Mouse (Mus musculus): ENCODE measurements around the gene 4930402H24Rik. TPM values are rescaled to one million over a fixed set of nuclear protein-coding genes. Genes with fewer than 3 reads are reported as not detected.

Gene 4930402H24Rik
- polyA plus RNA-seq, 1 experiment from 2014 or later: 36.7 TPM

DNA sequence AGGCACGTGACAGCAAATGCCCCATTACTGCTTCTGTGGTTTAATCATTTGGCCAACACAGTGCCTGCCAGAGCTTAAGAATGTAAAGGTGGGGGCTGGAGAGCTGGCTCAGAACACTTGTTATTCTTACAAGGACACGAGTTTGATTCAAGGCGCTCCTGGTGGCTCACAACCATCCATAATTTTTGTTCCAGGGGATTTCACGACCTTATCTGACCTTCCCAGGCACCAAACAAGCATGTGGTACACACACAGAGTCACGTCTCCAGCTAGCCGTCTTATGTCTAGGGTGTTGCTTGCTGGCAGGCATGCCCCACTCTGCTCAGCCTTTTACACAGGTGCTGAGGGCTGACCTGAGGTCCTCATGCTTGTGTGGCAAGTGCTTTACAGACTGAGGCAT, 188.3 kb downstream of the 4930402H24Rik start:
- peaks cover 66% of the 10 kb centered on the region for H3K36me3 ChIP-seq
- H3K27me3 ChIP-seq: no peaks in the 10 kb centered on the region
- no peak overlapping the region for H3K4me2 ChIP-seq
- H3K9ac ChIP-seq: no peak overlapping the region
- no peak overlapping the region for H3K27ac ChIP-seq
- H3K4me3 ChIP-seq: no peak overlapping the region
- no peaks in the 10 kb centered on the region for H3K4me1 ChIP-seq
- 76% methylated on average over 6 of the region's 6 CpGs for WGBS
- H3K9me3 ChIP-seq: no peaks in the 10 kb centered on the region
- no peak for ATAC-seq (ENCODE audit: insufficient number of reproducible peaks, low FRiP score, low TSS enrichment, low read depth)

DNA sequence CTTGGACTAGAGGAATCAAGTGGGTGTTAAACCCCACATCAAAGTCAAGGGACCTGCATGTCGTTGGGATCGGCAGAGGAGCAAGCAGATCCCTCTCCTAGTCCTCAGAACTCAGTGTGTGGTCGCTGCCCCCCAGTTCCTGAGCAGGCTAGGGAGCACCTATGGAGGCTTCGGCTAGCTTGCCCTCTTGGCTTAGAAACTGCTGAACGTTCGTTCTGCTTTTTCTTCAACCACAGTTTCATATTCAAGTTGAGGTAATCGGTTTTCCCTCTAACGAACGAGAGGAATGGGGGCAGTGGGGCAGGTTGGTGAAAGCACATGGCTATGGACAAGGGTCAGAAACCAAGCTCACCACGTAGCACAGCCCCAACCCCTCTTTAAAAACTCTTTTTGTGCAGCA, 199.1 kb downstream of the 4930402H24Rik start:
- WGBS: 42% methylated on average over 10 of the region's 10 CpGs
- Histone ChIP-seq H3K27me3 (no peaks in the 10 kb centered on the region), H3K9me3 (no peaks in the 10 kb centered on the region), H3K4me1 (peaks cover 12% of the 10 kb centered on the region), H3K9ac (no peak overlapping the region), H3K27ac (0 out of 2 replicates have a peak overlapping the region, but pooled peaks have one; percentile 11), H3K4me3 (no peak overlapping the region), H3K36me3 (peaks cover 31% of the 10 kb centered on the region), H3K4me2 (no peak overlapping the region)
- no peak for ATAC-seq (ENCODE audit: insufficient number of reproducible peaks, low FRiP score, low TSS enrichment, low read depth)

DNA sequence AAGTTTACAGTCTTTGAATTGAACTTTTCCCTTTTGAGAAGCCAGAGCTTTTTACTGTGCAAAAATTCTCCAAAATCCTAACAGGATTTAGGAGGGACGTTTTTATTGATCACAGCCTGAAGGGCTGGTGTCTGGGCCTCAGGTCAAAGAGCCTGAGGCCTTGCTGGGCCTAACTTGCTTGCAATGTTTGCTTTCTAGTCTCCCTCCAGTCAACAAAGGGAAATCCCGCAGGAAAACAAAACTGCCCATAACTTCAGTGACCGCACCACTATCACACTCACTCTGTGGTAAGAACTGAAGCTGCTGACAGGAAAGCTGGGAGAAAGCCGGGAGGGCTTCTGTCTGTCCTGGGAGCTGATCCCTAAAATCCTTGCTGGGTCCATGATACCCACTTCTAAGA, 199.6 kb downstream of the 4930402H24Rik start:
- 64% methylated on average over 4 of the region's 4 CpGs for WGBS
- no peak overlapping the region for H3K4me3 ChIP-seq
- no peaks in the 10 kb centered on the region for H3K9me3 ChIP-seq
- 0 out of 2 replicates have a peak overlapping the region, but pooled peaks have one; percentile 33 for H3K27ac ChIP-seq
- peaks cover 12% of the 10 kb centered on the region for H3K4me1 ChIP-seq
- H3K27me3 ChIP-seq: no peaks in the 10 kb centered on the region
- H3K9ac ChIP-seq: no peak overlapping the region
- no peak overlapping the region for H3K4me2 ChIP-seq
- H3K36me3 ChIP-seq: peaks cover 27% of the 10 kb centered on the region
- no peak for ATAC-seq (ENCODE audit: insufficient number of reproducible peaks, low FRiP score, low TSS enrichment, low read depth)

DNA sequence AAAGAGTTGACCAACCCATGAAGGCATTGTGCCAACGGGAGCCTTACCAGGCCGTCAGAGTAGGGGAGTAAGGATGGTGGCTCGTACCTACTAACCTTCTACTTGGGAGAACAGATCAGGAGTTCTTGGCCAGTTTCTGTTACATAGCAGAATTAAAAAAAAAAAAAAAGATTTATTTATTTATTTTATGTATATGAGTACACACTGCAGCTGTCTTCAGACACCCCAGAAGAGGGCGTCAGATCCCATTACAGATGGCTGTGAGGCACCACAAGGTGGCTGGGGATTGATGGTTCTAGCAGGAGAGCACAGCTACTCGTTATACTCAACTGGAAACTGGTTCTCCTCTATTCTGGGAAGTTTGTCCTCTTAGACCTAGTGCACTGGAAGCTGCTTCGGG, 201.0 kb downstream of the 4930402H24Rik start:
- H3K4me3 ChIP-seq: no peak overlapping the region
- H3K9ac ChIP-seq: no peak overlapping the region
- no peak for ATAC-seq (ENCODE audit: insufficient number of reproducible peaks, low FRiP score, low TSS enrichment, low read depth)
- H3K27ac ChIP-seq: peak overlapping the region; percentile 69; the same call in 1 of the 2 replicates
- peaks cover 20% of the 10 kb centered on the region for H3K36me3 ChIP-seq
- no peaks in the 10 kb centered on the region for H3K9me3 ChIP-seq
- 0 out of 2 replicates have a peak, but pooled peaks cover under 1% of the 10 kb centered on the region for H3K27me3 ChIP-seq
- H3K4me1 ChIP-seq: peaks cover 12% of the 10 kb centered on the region
- H3K4me2 ChIP-seq: no peak overlapping the region
- WGBS: 63% methylated on average over 6 of the region's 6 CpGs

DNA sequence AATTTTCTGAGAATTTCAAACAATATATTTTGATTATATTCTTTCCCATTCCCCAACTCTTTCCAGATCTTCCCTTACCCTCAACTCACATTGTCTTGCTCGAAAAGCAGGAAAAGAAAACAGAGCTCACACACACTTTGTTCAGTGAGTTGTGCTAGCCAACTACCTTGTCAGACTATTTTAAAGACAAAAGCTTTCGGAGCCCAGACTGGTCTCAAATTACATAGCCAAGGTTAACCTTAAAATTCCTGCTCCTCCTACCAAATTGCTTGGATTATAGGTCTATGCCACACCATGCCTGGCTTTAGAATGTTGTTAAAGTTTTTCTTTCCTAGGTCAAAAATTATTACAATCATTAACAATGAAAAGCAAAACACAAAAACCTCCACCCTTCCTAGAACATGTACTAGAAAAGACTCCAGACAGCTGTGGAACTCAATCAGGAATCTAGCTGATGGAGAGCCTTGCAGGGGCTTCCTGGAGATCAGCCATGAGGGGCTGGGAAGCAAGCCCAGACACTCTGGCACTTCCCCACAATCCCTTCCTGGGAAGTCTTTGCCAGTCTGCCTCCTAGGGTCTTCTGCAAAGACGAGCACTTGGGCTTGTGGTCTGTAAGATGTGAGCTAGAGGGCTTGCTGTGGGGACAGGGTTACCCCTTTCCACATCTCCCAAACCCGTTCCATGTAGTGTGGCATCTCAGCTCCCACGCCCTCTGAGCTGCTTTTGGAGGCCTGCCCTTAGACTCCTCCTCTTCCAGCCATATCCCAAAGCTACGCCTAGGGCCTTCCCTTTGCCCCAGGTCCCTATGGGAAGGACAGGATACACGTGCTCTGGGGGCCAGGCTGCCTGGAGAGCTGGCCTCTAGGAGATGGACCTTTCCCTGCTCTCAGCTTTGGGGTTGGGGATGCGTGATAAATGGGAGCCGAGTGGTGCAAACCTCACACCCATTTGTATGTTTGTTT, 201.9 kb downstream of the 4930402H24Rik start:
- peak; percentile 49; the same call in 1 of the 2 replicates for ATAC-seq (ENCODE audit: insufficient number of reproducible peaks, low FRiP score, low TSS enrichment, low read depth)
- Histone ChIP-seq H3K4me3 (no peak overlapping the region), H3K27ac (peak overlapping the region; percentile 69), H3K9me3 (no peaks in the 10 kb centered on the region), H3K9ac (no peak overlapping the region), H3K27me3 (0 out of 2 replicates have a peak, but pooled peaks cover 5% of the 10 kb centered on the region), H3K4me2 (no peak overlapping the region), H3K36me3 (peaks cover 12% of the 10 kb centered on the region), H3K4me1 (peaks cover 12% of the 10 kb centered on the region)
- WGBS: 42% methylated on average over 9 of the region's 9 CpGs

DNA sequence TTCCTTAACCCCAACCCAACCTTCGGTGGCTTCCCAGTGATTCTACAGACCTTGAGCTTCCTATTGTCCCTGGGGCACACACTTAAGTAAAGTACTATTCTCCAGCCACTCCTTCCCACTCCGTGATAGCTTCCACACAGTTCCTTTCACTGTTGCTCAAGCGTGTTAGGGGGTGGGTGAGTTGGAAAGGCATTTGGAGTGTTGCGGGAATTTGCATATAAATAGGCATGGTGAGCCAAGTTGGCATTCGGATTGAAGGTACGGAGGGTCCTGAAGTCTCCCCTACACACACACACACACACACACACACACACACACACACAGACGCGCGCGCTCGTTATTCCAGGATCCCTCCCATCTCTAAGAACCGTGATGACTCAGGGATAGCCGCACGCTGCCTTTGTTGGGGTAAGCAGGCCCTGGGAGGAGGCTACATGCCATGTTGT, 208.4 kb downstream of the 4930402H24Rik start:
- ATAC-seq (ENCODE audit: insufficient number of reproducible peaks, low FRiP score, low TSS enrichment, low read depth): no peak
- H3K9ac ChIP-seq: peak overlapping the region; percentile 42; the same call in 1 of the 2 replicates
- H3K27me3 ChIP-seq: peaks cover 33% of the 10 kb centered on the region
- peaks cover 16% of the 10 kb centered on the region for H3K4me1 ChIP-seq
- no peaks in the 10 kb centered on the region for H3K9me3 ChIP-seq
- 2% methylated on average over 14 of the region's 14 CpGs for WGBS
- H3K36me3 ChIP-seq: no peaks in the 10 kb centered on the region
- H3K4me2 ChIP-seq: peak overlapping the region; percentile 100
- peak overlapping the region; percentile 61 for H3K4me3 ChIP-seq
- H3K27ac ChIP-seq: no peak overlapping the region

DNA sequence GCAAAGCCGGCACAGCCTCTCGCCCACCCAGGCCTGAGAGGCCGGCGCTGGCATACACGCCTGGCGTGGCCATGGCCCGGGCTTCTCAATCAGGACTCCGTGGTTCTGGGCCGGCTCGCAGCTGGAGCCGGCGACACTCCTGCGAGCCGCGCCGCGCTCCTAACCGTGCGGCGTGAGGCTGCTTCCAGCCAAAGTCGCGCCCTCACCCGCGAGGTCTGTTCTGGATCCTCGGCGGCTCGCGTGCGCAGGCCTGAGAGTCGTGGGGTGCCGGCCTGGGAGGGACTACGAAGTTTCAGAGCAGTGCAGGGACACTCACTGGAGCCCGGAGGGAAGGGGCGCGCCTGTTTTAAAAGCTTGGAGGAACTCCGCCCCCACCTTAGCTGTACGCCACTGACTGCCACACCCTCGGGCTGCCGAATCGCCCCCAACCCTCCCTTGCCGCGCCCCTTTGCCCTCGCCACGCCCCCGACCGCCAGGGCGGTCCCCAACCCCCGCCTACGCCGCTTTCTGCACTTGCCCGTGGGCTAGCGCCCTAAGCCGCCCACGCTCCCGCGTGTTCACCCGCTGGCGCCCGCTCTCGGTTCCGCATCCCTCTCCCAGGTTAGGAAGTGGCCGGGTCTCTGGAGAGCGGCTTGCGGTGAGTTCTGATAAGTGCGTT, 208.9 kb downstream of the 4930402H24Rik start, which contains the start of gene Slc4a11:
Slc4a11 (minus strand) TSS at position 367 of the 658 bp plus-strand sequence.
- Histone ChIP-seq H3K27ac (no peak within 1 kb of the TSS), H3K4me3 (peak within 1 kb of the TSS; percentile 61), H3K9ac (peak within 1 kb of the TSS; percentile 42), H3K36me3 (no peaks in the 10 kb centered on the region), H3K4me1 (peaks cover 16% of the 10 kb centered on the region), H3K4me2 (peak within 1 kb of the TSS; percentile 100), H3K27me3 (peaks cover 33% of the 10 kb centered on the region), H3K9me3 (no peaks in the 10 kb centered on the region)
- under 1% methylated on average over 64 of the region's 65 CpGs for WGBS
- ATAC-seq (ENCODE audit: insufficient number of reproducible peaks, low FRiP score, low TSS enrichment, low read depth): peak; percentile 52

DNA sequence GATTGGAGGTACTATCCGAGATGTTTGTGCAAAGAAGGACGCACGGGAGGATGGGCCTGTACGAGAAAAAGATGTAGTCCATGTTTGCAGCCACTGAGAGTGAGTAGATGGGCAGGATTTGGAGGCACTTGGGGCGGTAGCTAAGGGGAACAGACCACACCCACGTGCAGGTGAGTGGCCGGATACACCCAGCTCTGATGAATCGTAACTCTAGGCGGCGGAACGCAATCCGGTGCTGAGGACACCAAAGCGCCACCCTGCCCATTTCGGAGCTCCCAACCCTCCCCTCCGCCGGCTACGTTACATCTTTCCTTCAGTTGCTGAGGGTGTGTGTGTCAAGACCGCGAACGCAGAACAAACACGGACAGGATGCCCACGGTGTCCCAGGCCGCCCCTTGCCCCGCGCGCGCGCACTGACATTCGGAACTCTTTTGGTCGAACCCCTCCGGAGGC, 209.5 kb downstream of the 4930402H24Rik start:
- 1% methylated on average over 31 of the region's 31 CpGs for WGBS
- peak; percentile 11; the same call in 1 of the 2 replicates for ATAC-seq (ENCODE audit: insufficient number of reproducible peaks, low FRiP score, low TSS enrichment, low read depth)
- Histone ChIP-seq H3K4me2 (peak overlapping the region; percentile 100), H3K9me3 (no peaks in the 10 kb centered on the region), H3K4me3 (peak overlapping the region; percentile 61), H3K36me3 (no peaks in the 10 kb centered on the region), H3K27me3 (peaks cover 33% of the 10 kb centered on the region), H3K9ac (peak overlapping the region; percentile 42), H3K4me1 (peaks cover 16% of the 10 kb centered on the region), H3K27ac (no peak overlapping the region)

DNA sequence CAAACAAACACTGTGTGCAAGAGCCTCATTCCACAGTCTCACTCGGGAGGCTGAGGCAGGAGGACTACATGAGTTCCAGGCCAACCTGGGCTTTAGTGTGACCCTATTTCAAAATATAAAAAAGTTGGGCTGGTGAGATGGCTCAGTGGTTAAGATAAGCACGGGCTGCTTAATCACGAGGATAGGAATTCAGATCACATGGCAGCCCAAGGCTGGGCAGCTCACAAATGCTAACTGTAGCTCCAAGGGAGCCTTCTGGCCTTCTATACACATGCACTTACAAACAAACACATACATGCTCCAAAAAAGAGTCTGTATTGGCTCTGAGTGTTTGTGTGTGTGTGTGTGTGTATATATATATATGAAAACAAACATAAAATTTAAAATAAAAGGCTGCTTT, 212.6 kb downstream of the 4930402H24Rik start:
- Histone ChIP-seq H3K27me3 (peaks cover 25% of the 10 kb centered on the region), H3K36me3 (no peaks in the 10 kb centered on the region), H3K27ac (no peak overlapping the region), H3K4me3 (no peak overlapping the region), H3K9me3 (no peaks in the 10 kb centered on the region), H3K4me1 (peaks cover 18% of the 10 kb centered on the region), H3K4me2 (no peak overlapping the region), H3K9ac (no peak overlapping the region)
- 42% methylated on average over 3 of the region's 3 CpGs for WGBS
- ATAC-seq (ENCODE audit: insufficient number of reproducible peaks, low FRiP score, low TSS enrichment, low read depth): no peak

DNA sequence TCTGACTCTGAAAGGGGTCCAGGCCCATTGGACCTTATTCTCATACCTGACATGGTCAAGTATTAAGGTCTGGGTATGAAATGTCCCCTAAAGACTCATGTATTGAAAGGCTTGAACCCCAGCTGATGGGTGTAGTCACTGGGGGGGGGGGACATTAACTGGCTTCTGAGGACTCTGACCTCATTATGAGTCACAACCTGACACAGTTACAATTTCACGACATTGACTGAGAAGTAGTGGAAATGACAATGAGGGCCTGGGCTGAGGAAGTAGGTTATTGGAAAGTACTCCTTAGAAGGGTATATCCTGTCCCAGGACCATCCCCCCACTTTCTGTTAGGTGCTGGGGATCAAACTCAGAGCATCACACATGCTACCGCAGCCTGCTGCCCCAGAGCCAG, 217.2 kb downstream of the 4930402H24Rik start:
- H3K9ac ChIP-seq: no peak overlapping the region
- H3K36me3 ChIP-seq: peaks cover 14% of the 10 kb centered on the region; the same call in 1 of the 2 replicates
- ATAC-seq (ENCODE audit: insufficient number of reproducible peaks, low FRiP score, low TSS enrichment, low read depth): no peak
- H3K27me3 ChIP-seq: no peaks in the 10 kb centered on the region
- no peak overlapping the region for H3K27ac ChIP-seq
- WGBS: 72% methylated on average over 2 of the region's 2 CpGs
- no peak overlapping the region for H3K4me3 ChIP-seq
- H3K4me1 ChIP-seq: 0 out of 2 replicates have a peak, but pooled peaks cover 2% of the 10 kb centered on the region
- H3K4me2 ChIP-seq: no peak overlapping the region
- H3K9me3 ChIP-seq: no peaks in the 10 kb centered on the region

DNA sequence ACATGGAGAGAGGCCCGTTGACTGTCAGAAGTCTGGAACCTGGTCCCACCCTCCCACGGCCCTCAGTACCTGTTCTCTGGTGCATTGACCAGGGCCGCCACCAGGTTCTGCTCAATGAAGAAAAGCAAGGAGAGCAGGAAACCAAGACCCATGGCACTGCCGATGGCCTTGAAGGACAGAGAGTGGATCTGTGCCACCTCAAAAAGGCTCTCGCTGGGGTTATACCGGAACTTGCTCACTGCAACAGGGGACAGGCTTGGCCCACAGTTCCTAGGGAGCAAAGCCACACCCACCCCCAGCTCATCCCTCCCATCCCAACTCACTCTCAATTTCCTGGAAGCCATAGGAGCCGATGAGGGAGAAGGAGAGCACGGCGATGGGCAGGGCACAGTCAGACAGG, 220.8 kb downstream of the 4930402H24Rik start:
- H3K27ac ChIP-seq: no peak overlapping the region
- 89% methylated on average over 9 of the region's 9 CpGs for WGBS
- H3K9me3 ChIP-seq: no peaks in the 10 kb centered on the region
- ATAC-seq (ENCODE audit: insufficient number of reproducible peaks, low FRiP score, low TSS enrichment, low read depth): no peak
- H3K27me3 ChIP-seq: no peaks in the 10 kb centered on the region
- peaks cover 43% of the 10 kb centered on the region for H3K36me3 ChIP-seq
- H3K4me3 ChIP-seq: no peak overlapping the region
- 0 out of 2 replicates have a peak, but pooled peaks cover 2% of the 10 kb centered on the region for H3K4me1 ChIP-seq
- H3K4me2 ChIP-seq: no peak overlapping the region
- H3K9ac ChIP-seq: no peak overlapping the region
